Mouse (Mus musculus) monocyte, adult 2 months (primary cell): ENCODE data around the gene Pknox1.
"Not testable (repeated sequence)": the region's sequence is repeated elsewhere in the genome, so short reads cannot be mapped to it uniquely, and the experiment has no call there.

Experiments used
- DNase-seq, 2 experiments: peaks; one replicate each; pipeline ENCODE4 v3.0.0; 2022; ENCODE audit warnings: low spot score in 2 of 2, low read depth in 1 of 2

Gene Pknox1

DNA sequence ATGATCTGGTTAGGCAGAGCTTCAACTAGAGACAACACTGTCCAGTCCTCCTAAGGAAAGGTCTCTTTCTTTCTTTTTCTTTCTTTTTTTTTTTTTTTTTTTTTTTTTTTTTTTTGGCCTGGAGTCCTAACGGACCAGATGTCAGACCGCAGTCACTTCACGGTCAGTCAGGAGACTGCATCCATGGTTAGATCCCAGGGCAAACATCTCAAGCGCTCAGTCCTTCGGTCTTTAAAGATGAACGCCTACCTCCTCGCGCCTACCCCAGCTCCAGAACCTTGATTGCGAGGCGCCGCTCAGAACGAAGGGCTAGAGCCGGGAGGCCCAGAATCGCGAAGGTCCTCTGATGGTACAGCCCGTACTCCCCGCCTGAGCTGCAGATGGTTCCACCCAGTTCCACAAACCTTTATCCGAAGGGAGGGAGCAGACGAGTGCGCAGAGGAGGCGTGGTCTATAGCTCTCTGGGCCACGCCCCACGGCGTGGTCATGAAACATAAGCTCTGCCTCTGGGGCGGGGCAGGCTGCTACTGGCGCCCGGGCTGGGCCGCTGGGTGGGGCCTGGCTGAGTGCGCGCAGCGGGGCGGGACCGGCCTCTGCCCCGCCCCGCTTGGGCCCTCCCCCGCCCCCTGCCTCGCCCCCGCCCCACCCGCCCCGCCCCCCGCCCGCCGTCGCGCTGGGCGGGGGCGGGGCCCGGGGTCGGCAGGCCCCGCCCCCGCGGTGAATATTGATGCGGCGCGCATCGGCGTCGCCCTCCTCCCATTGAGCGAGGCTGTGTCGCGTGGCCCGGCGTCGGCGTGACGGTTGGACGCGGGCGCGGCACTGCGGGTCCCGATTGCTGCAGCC is at the start of gene Pknox1:
Gene Pknox1 (plus strand): TSS at position 720 of the 843 bp plus-strand sequence.
- peak; percentile 98 for DNase-seq

DNA sequence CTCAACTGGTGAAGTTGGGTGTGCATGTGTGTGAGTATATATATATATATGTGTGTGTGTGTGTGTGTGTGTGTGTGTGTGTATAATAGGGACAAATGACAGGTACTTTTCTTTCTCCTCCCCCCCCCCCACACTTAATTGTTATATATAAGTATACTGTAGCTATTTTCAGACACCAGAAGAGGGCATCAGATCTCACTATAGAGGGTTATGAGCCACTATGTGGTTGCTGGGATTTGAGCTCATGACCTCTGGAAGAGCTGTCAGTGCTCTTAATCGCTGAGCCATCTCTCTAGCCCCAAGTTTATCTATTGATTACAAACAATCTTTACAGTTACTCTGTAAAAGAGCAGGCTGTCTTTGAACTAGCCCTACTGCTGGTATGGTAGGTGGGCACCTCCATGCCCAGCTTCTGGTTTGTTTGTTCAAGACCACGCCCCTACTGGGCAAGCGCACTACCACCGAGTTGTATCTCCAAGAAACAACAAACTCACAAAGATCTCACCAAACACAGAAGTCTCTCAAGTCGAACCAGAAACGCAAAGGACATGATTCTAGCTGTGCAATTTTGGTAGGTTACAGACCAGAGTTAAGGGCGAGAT is 45.1 kb upstream of the Pknox1 start:
- no peak for DNase-seq

DNA sequence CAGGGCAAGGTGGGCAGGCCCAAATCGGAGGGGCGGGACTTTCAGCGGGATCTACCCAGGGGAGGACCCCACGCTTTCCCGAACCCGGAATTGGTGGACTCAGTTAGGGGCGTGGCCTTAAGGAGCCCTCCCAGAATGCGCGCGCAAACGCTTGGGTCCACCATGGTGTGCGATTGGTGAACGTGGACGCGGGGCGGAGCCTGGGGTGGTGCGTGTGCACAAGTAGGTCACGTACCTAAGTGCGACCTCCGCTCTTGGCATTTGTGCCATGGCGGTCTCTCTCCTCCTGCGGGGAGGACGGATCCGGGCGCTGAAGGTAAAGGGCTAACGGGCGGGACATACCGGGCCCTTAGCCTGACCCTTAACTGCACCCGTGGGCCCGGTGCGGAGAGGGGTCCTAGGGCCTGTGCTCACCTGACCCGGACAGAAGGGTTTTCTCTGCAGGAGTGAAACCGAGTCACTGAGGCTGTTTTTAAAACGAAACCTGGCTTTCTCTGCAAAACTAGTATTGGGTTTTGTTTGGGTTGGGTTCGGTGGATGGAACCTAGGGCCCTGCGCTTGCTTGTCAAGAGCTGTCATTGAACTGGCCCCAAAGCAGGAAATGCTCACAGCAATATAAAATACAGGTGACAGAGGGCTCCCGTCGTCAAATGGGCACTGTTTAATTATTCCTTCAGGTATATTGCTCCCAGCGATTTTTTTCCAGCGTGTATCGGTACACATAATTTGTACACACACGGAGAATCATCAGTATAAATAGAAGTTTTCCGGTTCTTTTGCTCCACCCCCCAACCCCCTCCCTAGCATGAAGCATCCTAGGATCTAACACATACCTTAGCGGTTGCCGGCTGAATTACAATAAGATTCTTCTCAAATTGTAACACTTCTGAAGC is 44.3 kb upstream of the Pknox1 start, which contains the start of the genes Wdr4 and Ndufv3:
Gene Wdr4 (minus strand): TSS at position 35 of the 893 bp plus-strand sequence.
Gene Ndufv3 (plus strand): TSS at position 170 of the 893 bp plus-strand sequence.
- DNase-seq: peak; percentile 97 to 98

DNA sequence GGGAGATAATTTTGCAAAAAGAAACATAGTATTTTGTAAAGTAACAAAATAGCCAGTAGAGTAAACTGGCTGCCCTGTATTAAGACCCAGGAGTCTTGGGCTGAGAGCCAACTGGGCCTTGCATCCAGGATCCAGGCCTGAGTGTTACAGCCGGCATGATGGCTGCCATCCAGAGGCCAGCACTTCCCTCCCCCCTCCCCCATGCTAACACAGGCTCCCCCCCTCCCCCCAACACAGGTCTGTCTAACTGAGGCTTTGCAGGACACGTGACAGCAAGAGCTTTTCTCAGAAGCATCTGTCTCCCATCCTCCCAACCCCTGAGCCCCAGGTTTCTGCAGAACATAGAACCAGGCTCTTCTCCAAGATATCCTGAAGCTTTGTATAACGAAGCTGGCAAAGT is 43.6 kb upstream of the Pknox1 start:
- DNase-seq: no peak

DNA sequence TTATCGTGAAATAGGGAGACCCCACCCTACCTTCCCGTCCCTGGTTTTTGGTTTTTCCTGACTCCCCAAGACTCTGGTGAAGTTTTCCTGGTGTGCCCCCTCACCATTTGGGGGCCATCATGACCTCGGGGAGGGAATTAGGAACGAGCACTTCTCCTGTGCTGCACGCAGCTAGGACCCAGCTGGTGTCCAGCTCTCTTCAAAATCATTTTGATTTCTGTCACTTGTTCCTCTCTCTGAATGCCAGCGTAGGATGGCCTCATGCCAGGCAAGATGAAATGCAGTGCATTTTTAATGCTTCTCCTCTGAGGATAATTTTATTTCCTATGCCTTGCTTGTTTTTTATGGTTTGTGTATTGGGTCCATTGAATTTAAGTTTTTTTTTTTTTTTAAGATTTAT is 42.6 kb upstream of the Pknox1 start:
- DNase-seq: no peak

DNA sequence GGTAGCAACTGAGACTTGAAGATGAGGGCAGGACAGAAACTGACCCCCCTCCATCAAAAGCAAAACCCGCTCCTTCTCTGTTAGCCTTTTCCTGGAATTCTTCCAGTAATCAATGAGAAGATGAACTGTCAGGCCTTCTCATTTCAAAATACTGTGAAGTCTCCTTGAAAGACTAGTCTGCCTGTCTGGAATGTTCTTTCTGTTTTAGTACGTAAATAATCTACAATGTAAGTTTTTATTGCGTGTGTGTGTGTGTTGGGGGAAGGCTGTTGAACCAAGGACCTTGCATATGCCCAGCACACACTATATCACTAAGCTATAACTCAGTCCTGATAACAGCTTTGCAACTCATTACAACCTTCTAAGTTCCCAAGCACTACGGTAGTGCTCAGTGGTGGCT is 39.4 kb upstream of the Pknox1 start:
- no peak for DNase-seq

DNA sequence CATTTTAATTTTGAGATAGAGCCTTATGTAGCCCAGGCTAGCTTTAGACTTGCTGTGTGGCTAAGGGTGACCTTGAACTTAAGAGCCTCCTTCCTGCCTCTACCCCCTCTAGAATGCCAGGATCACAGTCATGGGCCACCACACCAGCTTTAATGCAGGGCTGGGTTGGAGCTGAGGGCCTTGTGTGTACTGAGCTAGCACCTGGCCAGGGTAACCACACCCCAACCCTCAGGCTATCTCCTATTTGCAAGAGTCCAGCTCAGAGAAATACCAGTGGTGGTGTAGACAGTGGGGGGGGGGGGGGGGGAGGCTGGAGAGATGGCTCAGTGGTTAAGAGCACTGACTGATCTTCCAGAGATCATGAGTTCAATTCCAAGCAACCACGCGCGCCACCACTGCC is 38.7 kb upstream of the Pknox1 start:
- DNase-seq: no peak

DNA sequence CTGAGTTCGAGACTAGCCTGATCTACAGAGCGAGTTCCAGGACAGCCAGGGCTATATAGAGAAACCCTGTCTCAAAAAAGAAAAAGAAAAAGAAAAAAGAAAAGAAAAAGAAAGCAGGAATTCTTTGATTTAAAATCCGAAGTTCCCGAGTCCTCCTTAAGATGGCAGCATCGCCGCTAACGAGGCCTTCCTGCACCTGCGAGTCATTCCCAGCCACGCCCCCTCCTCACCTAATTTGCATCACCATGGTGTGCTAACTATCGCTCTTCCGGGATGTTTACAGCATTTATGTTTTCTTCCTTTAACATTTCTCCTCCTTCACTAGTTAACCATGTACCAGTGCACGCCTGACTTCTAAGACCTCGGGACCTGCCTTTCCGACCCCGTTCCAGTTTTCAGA is 35.2 kb upstream of the Pknox1 start:
- DNase-seq: no peak

DNA sequence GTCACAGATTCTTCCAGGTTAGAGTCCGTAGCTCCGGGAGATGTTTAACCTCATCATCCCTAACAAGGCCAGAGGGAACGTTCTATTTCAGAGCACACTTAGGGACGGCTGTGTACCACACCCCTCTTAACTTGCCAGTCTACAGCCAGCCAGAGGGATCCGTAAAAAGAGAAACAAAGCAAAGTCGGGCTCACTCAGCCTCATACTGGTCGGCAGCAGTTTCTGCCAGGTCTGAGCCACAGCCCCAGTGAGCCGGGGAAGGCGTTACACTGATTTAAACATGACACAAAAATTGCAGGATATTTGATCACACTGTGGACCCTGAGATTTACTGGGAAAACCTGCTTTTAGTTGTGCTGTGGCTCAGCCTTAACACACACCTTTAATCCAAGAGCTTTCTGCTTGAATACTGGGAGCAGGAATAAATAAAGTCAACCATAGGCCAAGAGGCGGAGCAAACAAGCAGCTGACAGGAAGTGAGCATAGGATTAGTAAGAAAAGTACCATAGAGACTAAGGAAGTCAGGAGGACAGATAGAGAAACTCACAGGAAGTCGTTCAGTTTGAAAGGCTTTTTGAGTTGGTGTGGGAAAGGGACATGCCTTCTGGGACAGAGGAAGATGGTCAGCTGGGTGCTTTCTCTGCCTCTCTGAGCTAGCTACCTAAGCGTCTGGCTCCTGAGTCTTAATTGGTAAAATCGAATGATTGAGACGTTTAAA is 32.9 kb upstream of the Pknox1 start:
- DNase-seq: no peak

DNA sequence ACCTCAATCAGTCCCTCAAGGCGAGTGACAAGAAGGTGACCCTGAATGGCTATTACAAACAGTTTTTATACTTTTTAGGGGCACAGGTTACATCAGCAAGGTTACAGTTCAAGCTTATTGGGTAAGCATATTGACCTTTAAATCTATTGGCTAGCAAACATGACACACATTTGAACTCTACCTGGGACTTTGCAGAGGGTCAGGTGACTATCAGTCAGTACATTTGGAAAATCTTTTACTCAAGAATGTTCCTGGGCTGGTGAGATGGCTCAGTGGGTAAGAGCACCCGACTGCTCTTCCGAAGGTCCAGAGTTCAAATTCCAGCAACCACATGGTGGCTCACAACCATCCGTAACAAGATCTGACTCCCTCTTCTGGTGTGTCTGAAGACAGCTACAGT is 32.2 kb upstream of the Pknox1 start:
- not testable (repeated sequence) for DNase-seq

DNA sequence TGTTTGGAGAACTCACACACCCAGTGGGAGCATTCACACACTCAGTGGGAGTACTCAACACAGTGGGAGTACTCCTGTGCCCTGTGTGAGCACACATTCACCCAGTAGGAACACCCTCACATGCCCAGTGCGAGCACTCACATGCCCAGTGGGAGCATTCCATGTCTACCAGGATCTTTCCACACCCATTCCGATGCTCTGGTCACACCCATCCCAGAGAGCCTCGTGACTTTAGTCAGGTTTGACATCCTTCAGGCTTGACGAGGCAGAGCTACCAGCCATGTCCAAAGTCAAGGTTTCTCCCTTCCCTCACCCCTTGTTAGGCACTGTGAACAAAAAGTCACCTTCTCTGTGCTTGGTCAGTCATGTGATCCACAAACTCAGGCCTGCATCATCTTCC is 29.2 kb upstream of the Pknox1 start:
- no peak for DNase-seq

DNA sequence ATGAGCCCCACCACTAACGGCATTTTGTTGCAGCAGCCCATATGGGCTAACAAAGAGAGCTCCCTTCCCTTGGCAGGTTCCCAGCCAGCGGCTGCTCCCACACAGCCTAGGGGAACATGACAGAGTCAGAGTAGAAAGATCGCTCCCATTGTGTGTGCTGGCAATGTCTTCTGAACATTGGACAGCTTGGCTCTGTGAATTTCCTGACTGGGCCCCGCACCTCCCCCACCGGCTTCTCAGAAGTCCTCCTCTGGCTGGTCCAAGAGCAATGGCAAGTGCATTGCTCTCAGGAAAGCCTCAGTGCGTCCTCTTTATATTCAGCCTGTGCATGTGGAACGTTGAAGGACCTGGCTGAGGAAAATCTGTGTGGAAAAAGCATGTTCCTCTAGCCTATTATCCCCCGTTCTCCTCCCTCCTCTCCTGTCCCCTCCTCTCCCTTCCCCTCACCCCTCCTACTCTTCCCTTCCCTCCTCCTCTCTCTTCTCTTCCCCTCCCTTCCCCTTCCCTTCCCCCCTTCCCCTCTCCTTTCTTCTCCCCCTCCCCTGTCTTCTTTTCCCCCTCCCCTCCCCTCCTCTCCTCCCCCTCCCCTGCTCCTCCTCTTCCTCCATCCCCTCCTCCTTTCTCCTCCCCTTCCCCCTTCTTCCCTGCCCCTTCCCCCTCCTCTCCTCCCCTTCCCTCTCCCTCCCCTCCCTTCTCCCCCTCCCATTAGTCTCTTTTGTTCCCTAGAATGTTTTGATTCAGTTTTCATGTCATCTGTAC is 28.5 kb upstream of the Pknox1 start:
- no peak for DNase-seq

DNA sequence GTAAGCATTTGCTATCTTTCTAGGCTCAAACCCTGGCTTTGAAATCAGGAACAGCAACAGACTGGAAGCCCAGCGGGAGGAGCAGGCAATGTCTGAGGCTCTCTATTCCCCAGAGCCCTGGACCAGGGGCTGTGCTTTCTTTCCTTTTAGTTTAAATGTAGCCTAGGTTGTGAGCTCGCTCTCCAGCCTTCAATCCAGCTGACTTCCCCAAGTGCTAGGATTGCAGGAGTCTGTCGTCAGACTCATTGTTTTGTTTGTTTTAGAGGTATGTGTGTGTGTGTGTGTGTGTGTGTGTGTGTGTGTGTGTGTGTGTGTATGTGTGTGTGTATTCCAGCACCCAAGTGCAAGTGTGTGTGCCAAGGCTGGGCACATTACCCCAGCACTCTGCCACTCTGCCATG is 24.4 kb upstream of the Pknox1 start:
- DNase-seq: no peak

DNA sequence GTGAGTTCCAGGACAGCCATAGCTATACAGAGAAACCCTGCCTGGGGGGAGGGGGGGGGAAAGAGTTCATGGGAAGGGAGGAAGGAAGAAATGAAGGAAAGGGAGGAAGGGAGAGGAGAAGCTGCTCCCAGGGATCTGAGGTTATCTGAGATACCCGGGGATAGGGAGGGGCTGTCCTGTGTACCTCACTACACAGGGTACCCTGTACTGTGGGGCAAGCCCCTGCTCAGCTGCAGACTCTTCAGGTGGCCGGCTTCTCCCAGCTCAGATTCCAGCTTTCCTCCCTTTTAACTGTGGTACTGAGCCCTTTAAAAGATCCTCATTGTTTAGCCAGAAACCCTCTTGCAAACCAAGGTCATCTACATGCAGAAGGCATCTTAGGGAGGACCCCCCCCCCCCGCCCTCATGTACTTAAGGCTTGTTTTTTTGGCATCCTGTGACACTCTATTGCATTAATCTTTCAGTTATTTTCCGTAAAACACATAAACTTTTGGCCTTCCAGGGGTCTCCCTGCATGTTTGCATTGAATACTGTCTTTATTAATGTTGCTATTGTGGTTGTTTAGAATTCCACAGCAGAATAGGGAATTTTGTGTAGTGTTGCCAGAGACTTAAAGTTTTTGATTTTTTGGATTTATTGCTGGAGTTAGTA is 23.6 kb upstream of the Pknox1 start:
- no peak for DNase-seq

DNA sequence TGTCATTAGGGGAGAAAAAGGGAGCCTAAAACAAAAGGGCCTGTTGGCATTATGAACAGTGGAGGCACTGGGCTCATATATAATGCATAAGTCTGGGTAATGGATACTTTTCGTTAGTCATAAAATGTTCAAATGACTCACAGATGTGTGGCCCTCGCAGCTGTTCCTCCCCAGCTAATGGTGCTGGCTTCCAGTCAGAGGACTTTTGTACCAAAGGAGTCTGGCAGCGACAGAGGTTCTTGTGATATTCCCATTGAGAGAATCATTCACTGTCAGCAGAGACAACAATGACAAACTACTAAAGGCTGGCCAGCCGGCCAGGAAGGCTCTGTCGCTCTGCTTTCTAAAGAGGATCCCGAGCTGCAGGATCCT is 23.1 kb upstream of the Pknox1 start:
- DNase-seq: no peak

DNA sequence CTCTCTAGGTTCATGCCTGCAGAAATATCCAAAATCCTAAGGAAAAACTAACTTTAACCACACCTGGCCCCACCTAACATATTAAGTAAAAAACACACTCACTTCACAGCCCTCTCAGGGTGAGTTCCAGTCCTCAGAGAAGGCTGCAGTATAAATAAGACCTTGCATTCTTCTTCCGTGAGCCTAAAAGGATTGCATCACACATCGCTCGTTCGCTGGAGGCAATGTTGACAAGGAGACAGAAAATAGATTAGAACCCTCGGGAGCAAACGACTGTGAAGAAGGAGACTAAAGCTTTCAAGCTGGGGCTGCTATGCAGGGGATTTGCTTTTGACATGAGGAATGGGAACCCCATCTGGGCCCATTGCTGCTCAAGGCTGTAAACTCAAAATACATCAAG is 21.0 kb upstream of the Pknox1 start:
- DNase-seq: no peak

DNA sequence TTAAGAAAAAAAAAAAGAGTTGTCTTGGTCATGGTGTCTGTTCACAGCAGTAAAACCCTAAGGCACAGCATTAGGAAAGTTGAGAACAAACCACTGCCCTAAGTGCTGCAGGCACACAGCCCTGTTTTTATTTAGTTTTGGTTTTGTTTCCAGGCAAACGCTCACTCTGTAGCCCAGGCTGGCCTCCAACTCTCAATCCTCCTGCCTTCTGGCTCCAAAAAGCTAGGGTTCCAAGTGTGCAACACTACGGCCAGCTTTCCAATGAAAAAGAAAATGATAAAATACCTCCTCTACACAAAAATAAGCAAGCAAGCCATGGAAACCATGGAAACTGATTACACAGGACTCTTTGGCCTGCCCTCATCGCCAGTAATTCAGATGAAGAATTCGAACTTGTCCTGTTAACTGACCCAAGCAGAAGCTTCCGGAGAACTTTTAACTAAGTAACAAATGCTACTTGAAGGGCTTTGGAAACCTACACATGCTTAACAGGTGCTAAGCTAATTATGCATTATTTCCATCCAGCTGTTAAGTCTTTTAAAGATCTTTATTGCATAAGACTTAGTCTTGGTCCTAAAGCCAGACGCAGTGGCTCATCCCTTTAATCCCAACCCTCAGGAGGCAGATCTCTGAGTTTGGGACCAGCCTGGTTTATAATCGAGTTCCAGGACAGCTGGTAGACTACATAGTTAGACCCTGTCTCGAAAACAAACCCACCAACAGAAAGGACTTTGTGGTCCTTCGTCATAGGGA is 17.9 kb upstream of the Pknox1 start:
- DNase-seq: no peak

DNA sequence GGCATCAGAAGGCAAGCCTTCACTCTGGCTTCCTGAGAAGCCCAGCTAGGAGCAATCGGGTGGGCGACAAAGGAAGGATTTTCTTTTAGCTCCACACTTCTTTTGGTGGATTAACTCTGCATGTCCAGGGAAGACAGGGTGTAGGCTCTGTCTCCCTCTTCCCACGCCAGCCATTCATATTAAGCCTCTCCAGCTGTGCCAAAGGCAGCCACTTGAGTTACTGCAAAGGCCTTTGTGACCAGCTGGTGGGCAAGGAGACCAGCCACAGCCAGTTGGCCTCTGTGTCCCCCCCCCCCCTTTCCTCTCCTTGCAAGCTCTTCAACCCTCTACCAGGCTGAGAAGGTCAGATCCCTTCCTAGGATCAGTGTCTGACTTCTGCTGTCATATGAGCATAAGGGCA is 16.6 kb upstream of the Pknox1 start:
- DNase-seq: no peak

DNA sequence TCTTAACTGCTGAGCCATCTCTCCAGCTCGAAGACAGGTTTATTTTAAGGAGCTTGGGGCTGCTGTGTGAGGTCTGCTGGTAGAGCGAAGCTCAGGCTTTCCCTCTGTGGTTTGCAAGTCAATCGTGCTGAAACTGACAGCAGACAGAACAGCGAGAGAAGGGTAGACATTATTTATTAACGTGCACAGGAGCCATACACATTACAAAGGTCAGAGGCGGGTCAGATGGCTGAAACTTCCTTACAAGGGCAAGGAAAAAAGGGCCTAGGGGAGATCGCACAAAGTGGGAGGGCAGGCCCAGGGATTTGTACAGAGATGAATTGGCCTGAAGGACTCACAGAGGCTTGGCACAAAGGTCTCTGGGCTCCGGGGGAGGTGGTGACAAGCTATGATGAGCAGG is 15.1 kb upstream of the Pknox1 start:
- DNase-seq: no peak
